Mouse (Mus musculus): ENCODE measurements at regions not wholly inside any gene's neighbourhood (a gene's known extent, or its start where the extent isn't known, plus 50 kb on each side); places are given as distances from the start of the nearest gene placed in this dataset.

- DNase-seq, result peak; percentile 14
These were observed 108.4 kb downstream of the Gm21913 start for GRCm38 (mm10) chrY:74732116-74732515.

All from lung, postnatal 10 days (tissue).